Mouse (Mus musculus) limb, embryonic 14.5 days (tissue): ENCODE measurements at regions not wholly inside any gene's neighbourhood (a gene's known extent, or its start where the extent isn't known, plus 50 kb on each side); places are given as distances from the start of the nearest gene placed in this dataset.

Experiments used
- ATAC-seq: fragments of 200-750 bp; cut with Nextera tagmentation; 2 replicates; pipeline ENCODE4 v1.8.0; 2017; ENCODE audit warnings: low read depth, moderate number of reproducible peaks, moderate TSS enrichment; ENCODE audit not compliant: low FRiP score
- DNase-seq: peaks from one replicate; pipeline ENCODE4 v3.0.0-alpha.2; 2015; ENCODE audit warnings: low spot score
- H3K27ac ChIP-seq: fragments of 300-500 bp; sonication (generic); replicated peaks from 2 replicates; pipeline ENCODE4 v1.5.1; 2014; ENCODE audit warnings: low read depth, mild to moderate bottlenecking, low read length, moderate library complexity, mixed read lengths
- H3K27me3 ChIP-seq: fragments of 300-500 bp; sonication (generic); 2 replicates; pipeline ENCODE4 v1.6.1; 2014; ENCODE audit warnings: low read length, mixed read lengths; ENCODE audit not compliant: control insufficient read depth, insufficient read depth
- H3K36me3 ChIP-seq: fragments of 300-500 bp; sonication (generic); 2 replicates; pipeline ENCODE4 v1.6.1; 2014; ENCODE audit warnings: mild to moderate bottlenecking, low read length, moderate library complexity, mixed read lengths; ENCODE audit not compliant: control insufficient read depth, insufficient read depth
- H3K4me1 ChIP-seq: fragments of 300-500 bp; sonication (generic); 2 replicates; pipeline ENCODE4 v1.6.1; 2014; ENCODE audit warnings: antibody characterized with exemption, low read length, mixed read lengths; ENCODE audit not compliant: control insufficient read depth, insufficient read depth
- H3K4me2 ChIP-seq: fragments of 300-500 bp; sonication (generic); replicated peaks from 2 replicates; pipeline ENCODE4 v1.6.1; 2014; ENCODE audit warnings: low read depth, mild to moderate bottlenecking, low read length, moderate library complexity; ENCODE audit not compliant: severe bottlenecking
- H3K4me3 ChIP-seq: fragments of 300-500 bp; sonication (generic); replicated peaks from 2 replicates; pipeline ENCODE4 v1.5.1; 2014; ENCODE audit warnings: low read length
- H3K9ac ChIP-seq: fragments of 300-500 bp; sonication (generic); 2 replicates; pipeline ENCODE4 v1.6.1; 2014; ENCODE audit warnings: mild to moderate bottlenecking, low read depth, low read length, moderate library complexity; ENCODE audit not compliant: severe bottlenecking
- H3K9me3 ChIP-seq: fragments of 300-500 bp; sonication (generic); 2 replicates; pipeline ENCODE4 v1.6.1; 2016; ENCODE audit warnings: low read length; ENCODE audit not compliant: control insufficient read depth
- POLR2A ChIP-seq: fragments of 200-500 bp; IDR thresholded peaks from 2 replicates; pipeline ENCODE4 v1.8.0; 2012; ENCODE audit warnings: inconsistent platforms, mild to moderate bottlenecking, moderate library complexity, borderline replicate concordance; ENCODE audit not compliant: insufficient read depth, insufficient read length; ENCODE audit errors: extremely low read depth
- WGBS: fragments of 180-500 bp; shearing (Covaris S2); extraction: QIAGEN DNeasy Blood & Tissue Kit; methylation state at CpG from one replicate; pipeline ENCODE4 v1.1.7; 2014; 5-methylcytosine and 5-hydroxymethylcytosine counted together

DNA sequence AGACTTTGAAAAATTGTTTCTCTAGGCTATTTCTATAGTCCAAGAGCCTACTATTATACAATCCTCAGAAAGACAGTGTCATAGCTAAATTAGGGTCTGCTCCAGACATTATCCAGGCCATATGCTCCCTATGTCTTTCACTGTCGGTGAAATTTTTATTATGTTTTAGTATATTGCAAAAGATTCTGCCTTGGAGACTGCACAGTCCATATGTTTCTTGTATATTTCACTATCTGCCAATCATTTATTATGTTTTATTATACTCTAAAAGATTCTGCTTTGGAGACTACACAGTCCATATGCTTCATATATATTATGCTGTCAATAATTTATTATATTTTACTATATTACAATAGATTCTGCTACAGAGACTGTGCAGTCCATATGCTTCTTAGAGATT is 564.3 kb upstream of the 4931417E11Rik start:
- H3K27ac ChIP-seq, result no peak overlapping the region
- 55% methylated on average over 1 of the region's 1 CpGs for WGBS
- no peaks in the 10 kb centered on the region for H3K4me1 ChIP-seq
- no peak overlapping the region for H3K4me2 ChIP-seq
- no peaks in the 10 kb centered on the region for H3K9me3 ChIP-seq
- TF ChIP-seq POLR2A, result no peak
- no peaks in the 10 kb centered on the region for H3K27me3 ChIP-seq
- ATAC-seq (no peak), DNase-seq (no peak)
- H3K9ac ChIP-seq, result no peak overlapping the region
- H3K36me3 ChIP-seq, result no peaks in the 10 kb centered on the region
- H3K4me3 ChIP-seq, result no peak overlapping the region

DNA sequence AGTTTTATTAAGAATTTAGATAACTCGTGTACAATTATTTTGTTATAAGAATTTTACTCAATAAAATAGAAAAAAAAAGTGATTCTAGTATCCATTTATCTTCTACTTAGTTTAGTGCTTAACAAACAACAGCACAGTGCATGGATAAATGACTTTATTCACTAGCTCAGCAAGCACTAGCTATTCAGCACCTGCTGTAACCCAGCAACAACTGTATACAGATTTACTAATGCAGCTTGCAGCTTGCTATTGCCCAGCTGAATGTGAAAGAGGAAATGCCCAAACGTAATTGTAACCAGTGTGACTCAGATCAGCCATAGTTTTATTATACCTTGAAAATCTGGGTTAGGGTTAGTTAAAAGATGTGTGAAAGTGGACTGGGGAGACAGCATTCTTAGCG is 547.6 kb upstream of the 4931417E11Rik start:
- no peak for TF ChIP-seq POLR2A
- H3K9me3 ChIP-seq, result no peaks in the 10 kb centered on the region
- H3K27ac ChIP-seq, result no peak overlapping the region
- no peak for DNase-seq
- H3K4me1 ChIP-seq, result no peaks in the 10 kb centered on the region
- no peaks in the 10 kb centered on the region for H3K36me3 ChIP-seq
- H3K27me3 ChIP-seq, result no peaks in the 10 kb centered on the region
- WGBS, result 42% methylated on average over 3 of the region's 3 CpGs
- no peak overlapping the region for H3K4me3 ChIP-seq
- no peak for ATAC-seq
- H3K4me2 ChIP-seq, result no peak overlapping the region
- no peak overlapping the region for H3K9ac ChIP-seq

DNA sequence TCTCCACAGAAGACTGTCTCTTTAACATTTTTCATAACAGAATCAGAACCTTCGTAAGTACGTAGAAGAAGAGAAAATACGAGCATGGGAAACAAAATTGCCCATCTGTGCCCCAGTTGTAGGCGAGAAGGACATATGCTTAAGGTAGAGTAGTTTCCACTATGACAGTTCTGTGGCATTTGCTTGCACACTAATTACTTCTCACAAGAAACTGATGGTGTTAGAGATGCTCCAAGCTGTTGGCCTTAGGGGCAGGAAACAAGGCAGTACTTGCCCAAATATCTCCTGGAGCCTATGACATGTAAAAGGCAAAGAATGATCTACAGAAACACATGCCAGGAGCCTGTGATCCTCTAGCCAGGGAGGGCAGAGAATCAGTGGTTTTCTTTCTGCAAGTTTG is 512.3 kb upstream of the 4931417E11Rik start:
- H3K27ac ChIP-seq, result no peak overlapping the region
- H3K27me3 ChIP-seq, result no peaks in the 10 kb centered on the region
- no peaks in the 10 kb centered on the region for H3K36me3 ChIP-seq
- no peaks in the 10 kb centered on the region for H3K4me1 ChIP-seq
- WGBS, result 84% methylated on average over 4 of the region's 4 CpGs
- ATAC-seq (no peak), DNase-seq (no peak)
- H3K9ac ChIP-seq, result no peak overlapping the region
- no peak overlapping the region for H3K4me2 ChIP-seq
- H3K4me3 ChIP-seq, result no peak overlapping the region
- no peak for TF ChIP-seq POLR2A
- no peaks in the 10 kb centered on the region for H3K9me3 ChIP-seq

GRCm38 (mm10) chr6:73949934-73950293 is 480.4 kb upstream of the 4931417E11Rik start:
- Histone ChIP-seq H3K9me3 (no peaks in the 10 kb centered on the region), H3K27ac (no peak overlapping the region), H3K36me3 (no peaks in the 10 kb centered on the region), H3K9ac (no peak overlapping the region), H3K4me2 (no peak overlapping the region), H3K27me3 (no peaks in the 10 kb centered on the region), H3K4me3 (no peak overlapping the region), H3K4me1 (no peaks in the 10 kb centered on the region)
- peak; percentile 12 for DNase-seq
- no peak for TF ChIP-seq POLR2A
- ATAC-seq, result peak; percentile 55; the same call in 1 of the 2 replicates

DNA sequence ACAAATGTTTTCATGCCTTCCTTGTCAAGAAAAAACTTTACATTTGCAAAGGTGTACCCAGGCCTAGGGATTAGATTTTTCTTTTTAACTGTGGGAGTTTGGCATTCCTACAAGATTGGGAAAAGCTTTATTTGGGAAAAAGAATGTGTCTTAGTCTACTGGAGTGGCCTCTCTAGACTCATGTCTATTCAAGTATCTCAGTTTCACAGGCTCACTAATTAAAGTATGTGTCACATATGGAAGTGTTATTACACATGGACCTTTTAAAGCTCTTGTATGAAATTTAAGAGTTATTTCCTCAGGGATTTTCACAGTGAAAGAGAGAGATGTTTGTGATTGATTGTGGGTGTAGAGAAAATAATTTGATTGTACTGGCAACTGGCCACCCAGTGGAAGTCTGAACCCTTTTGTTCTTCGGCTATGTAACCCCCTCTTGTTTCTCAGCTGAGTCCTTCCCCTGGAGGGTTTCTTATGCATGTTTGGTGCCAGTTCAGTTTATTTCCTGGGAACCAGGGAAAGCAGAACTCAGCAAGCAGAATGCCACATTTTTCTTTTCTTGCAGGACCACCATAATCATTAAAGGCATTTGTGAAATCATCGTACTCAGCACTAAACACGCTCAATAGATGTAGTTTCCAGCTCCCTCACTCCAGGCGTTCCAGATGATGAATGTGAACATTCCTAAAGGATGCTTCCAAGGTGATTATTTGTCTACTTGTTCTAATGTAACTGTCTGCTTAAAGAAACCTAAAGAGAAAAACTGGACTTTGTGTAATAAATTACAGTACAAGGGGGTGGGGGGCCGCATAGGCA is 479.9 kb upstream of the 4931417E11Rik start:
- Histone ChIP-seq H3K27ac (no peak overlapping the region), H3K4me1 (no peaks in the 10 kb centered on the region), H3K4me3 (no peak overlapping the region), H3K9ac (no peak overlapping the region), H3K4me2 (no peak overlapping the region), H3K27me3 (no peaks in the 10 kb centered on the region), H3K9me3 (no peaks in the 10 kb centered on the region), H3K36me3 (no peaks in the 10 kb centered on the region)
- 50% methylated on average over 5 of the region's 5 CpGs for WGBS
- ATAC-seq (no peak), DNase-seq (no peak)
- TF ChIP-seq POLR2A, result no peak
